Mouse (Mus musculus) CH12.LX (cell line): ENCODE data around the gene Epyc. TPM values are rescaled to one million over a fixed set of nuclear protein-coding genes. Genes with fewer than 3 reads are reported as not detected.

Source experiments
- DNase-seq: peaks from one replicate; pipeline ENCODE4 v3.0.0-alpha.2; 2013; ENCODE audit errors: extremely low read depth
- H3K27ac ChIP-seq: 2 replicates; pipeline ENCODE4 v1.5.1; 2012; ENCODE audit warnings: low read depth, mild to moderate bottlenecking, control low read depth, moderate library complexity; ENCODE audit not compliant: insufficient read depth
- H3K27me3 ChIP-seq: replicated peaks from 2 replicates; pipeline ENCODE3; 2012; ENCODE audit warnings: inconsistent platforms
- H3K36me3 ChIP-seq, 2 experiments: replicated peaks in 1 of 2; 2 replicates each; pipeline versions ENCODE3 to v1.6.1; 2012; ENCODE audit warnings: inconsistent platforms in 1 of 2, low read length in 1 of 2, mild to moderate bottlenecking in 1 of 2, mixed read lengths in 1 of 2, moderate library complexity in 1 of 2; ENCODE audit not compliant: control insufficient read depth in 1 of 2, insufficient read depth in 1 of 2
- H3K4me1 ChIP-seq, 2 experiments: 2 replicates each; pipeline ENCODE4 v1.6.1; 2012; ENCODE audit warnings: inconsistent platforms in 1 of 2, moderate library complexity in 1 of 2; ENCODE audit not compliant: insufficient read depth in 2 of 2, control insufficient read depth in 1 of 2
- H3K4me2 ChIP-seq: 2 replicates; pipeline ENCODE4 v1.6.1; 2012; ENCODE audit warnings: low read depth, mild to moderate bottlenecking, control low read depth; ENCODE audit not compliant: poor library complexity, insufficient read depth, severe bottlenecking
- H3K4me3 ChIP-seq, 3 experiments: fragments of 150-350 bp in 1 of 3; sonication (generic) in 1 of 3; replicated peaks in 1 of 3; 2 replicates each; pipeline versions ENCODE3 to v1.5.1; 2011 to 2012; ENCODE audit warnings: low read depth in 2 of 3, low read length in 2 of 3, mild to moderate bottlenecking in 2 of 3, moderate library complexity in 2 of 3, control low read depth in 1 of 3, improper control_type of control experiment in 1 of 3, inconsistent platforms in 1 of 3, mixed read lengths in 1 of 3; ENCODE audit not compliant: poor library complexity in 1 of 3
- H3K79me2 ChIP-seq: replicated peaks from 2 replicates; pipeline ENCODE4 v1.6.1; 2012; ENCODE audit warnings: mild to moderate bottlenecking, moderate library complexity; ENCODE audit not compliant: control insufficient read depth, poor library complexity, insufficient read depth, severe bottlenecking; ENCODE audit errors: extremely low read depth
- H3K9ac ChIP-seq: 2 replicates; pipeline ENCODE4 v1.6.1; 2012; ENCODE audit warnings: low read depth, mild to moderate bottlenecking, control low read depth, moderate library complexity; ENCODE audit not compliant: insufficient read depth
- H3K9me3 ChIP-seq: replicated peaks from 2 replicates; pipeline ENCODE3; 2012; ENCODE audit warnings: low read length, inconsistent platforms, mixed read lengths
- BHLHE40 ChIP-seq: IDR thresholded peaks from 2 replicates; pipeline ENCODE4 v1.6.1; 2011; ENCODE audit warnings: mild to moderate bottlenecking, low read depth, low read length, improper control_type of control experiment
- CHD1 ChIP-seq: IDR thresholded peaks from 2 replicates; pipeline ENCODE4 v1.6.1; 2012; ENCODE audit warnings: low read depth, low read length, improper control_type of control experiment, inconsistent platforms
- CHD2 ChIP-seq: IDR thresholded peaks from 2 replicates; pipeline ENCODE4 v1.6.1; 2011; ENCODE audit warnings: low read length, improper control_type of control experiment
- CTCF ChIP-seq, 2 experiments: IDR thresholded peaks in 1 of 2; conservative IDR thresholded peaks in 1 of 2; 2 replicates each; pipeline ENCODE4 v1.5.1; 2011 to 2012; ENCODE audit warnings: low read depth in 2 of 2, low read length in 2 of 2, improper control_type of control experiment in 1 of 2, inconsistent platforms in 1 of 2, mild to moderate bottlenecking in 1 of 2, moderate library complexity in 1 of 2
- E2F4 ChIP-seq: IDR thresholded peaks from 2 replicates; pipeline ENCODE4 v1.6.1; 2011; ENCODE audit warnings: low read depth, low read length, improper control_type of control experiment; ENCODE audit not compliant: insufficient replicate concordance
- ELF1 ChIP-seq: IDR thresholded peaks from 2 replicates; pipeline ENCODE4 v1.6.1; 2014; ENCODE audit warnings: low read depth, mild to moderate bottlenecking, inconsistent platforms, low read length, improper control_type of control experiment
- HCFC1 ChIP-seq: IDR thresholded peaks from 2 replicates; pipeline ENCODE4 v1.6.1; 2012; ENCODE audit warnings: low read depth, mild to moderate bottlenecking, inconsistent platforms, low read length, improper control_type of control experiment
- IRF4 ChIP-seq: IDR thresholded peaks from 2 replicates; pipeline ENCODE4 v1.6.1; 2014; ENCODE audit warnings: low read depth, mild to moderate bottlenecking, inconsistent platforms, low read length, improper control_type of control experiment
- KAT2A ChIP-seq: IDR thresholded peaks from 2 replicates; pipeline ENCODE4 v1.6.1; 2012; ENCODE audit warnings: low read length, improper control_type of control experiment, inconsistent platforms; ENCODE audit not compliant: insufficient replicate concordance
- MAFK ChIP-seq: IDR thresholded peaks from 2 replicates; pipeline ENCODE4 v1.6.1; 2011; ENCODE audit warnings: low read length, improper control_type of control experiment; ENCODE audit not compliant: insufficient replicate concordance
- MAX ChIP-seq: IDR thresholded peaks from 2 replicates; pipeline ENCODE4 v1.6.1; 2011; ENCODE audit warnings: low read length, improper control_type of control experiment
- MEF2A ChIP-seq: IDR thresholded peaks from 2 replicates; pipeline ENCODE4 v1.6.1; 2014; ENCODE audit warnings: low read depth, mild to moderate bottlenecking, inconsistent platforms, low read length, improper control_type of control experiment, borderline replicate concordance
- MXI1 ChIP-seq: IDR thresholded peaks from 2 replicates; pipeline ENCODE4 v1.6.1; 2011; ENCODE audit warnings: mild to moderate bottlenecking, low read depth, low read length, improper control_type of control experiment
- MYC ChIP-seq: IDR thresholded peaks from 2 replicates; pipeline ENCODE4 v1.6.1; 2011; ENCODE audit warnings: low read depth, mild to moderate bottlenecking, improper control_type of control experiment, low read length
- NELFE ChIP-seq: IDR thresholded peaks from 2 replicates; pipeline ENCODE4 v1.6.1; 2011; ENCODE audit warnings: low read depth, low read length, improper control_type of control experiment
- POLR2A ChIP-seq: IDR thresholded peaks from 2 replicates; pipeline ENCODE4 v1.6.1; 2011; ENCODE audit warnings: low read depth, mild to moderate bottlenecking, improper control_type of control experiment, low read length
- POLR2AphosphoS2 ChIP-seq: IDR thresholded peaks from 2 replicates; pipeline ENCODE4 v1.6.1; 2011; ENCODE audit warnings: low read depth, low read length, improper control_type of control experiment
- SIN3A ChIP-seq: IDR thresholded peaks from 2 replicates; pipeline ENCODE4 v1.6.1; 2012; ENCODE audit warnings: low read length, improper control_type of control experiment, inconsistent platforms
- TBP ChIP-seq: conservative IDR thresholded peaks from 2 replicates; pipeline ENCODE4 v1.6.1; 2011; ENCODE audit warnings: low read depth, low read length, improper control_type of control experiment
- TCF12 ChIP-seq: IDR thresholded peaks from 2 replicates; pipeline ENCODE4 v1.6.1; 2014; ENCODE audit warnings: low read depth, mild to moderate bottlenecking, inconsistent platforms, low read length, improper control_type of control experiment
- UBTF ChIP-seq: IDR thresholded peaks from 2 replicates; pipeline ENCODE4 v1.6.1; 2012; ENCODE audit warnings: low read depth, mild to moderate bottlenecking, inconsistent platforms, low read length, improper control_type of control experiment, moderate library complexity
- USF1 ChIP-seq: IDR thresholded peaks from 2 replicates; pipeline ENCODE4 v1.6.1; 2014; ENCODE audit warnings: low read depth, mild to moderate bottlenecking, inconsistent platforms, low read length, improper control_type of control experiment
- ZC3H11A ChIP-seq: IDR thresholded peaks from 2 replicates; pipeline ENCODE4 v1.6.1; 2012; ENCODE audit warnings: low read depth, mild to moderate bottlenecking, inconsistent platforms, low read length, improper control_type of control experiment
- ZKSCAN1 ChIP-seq: IDR thresholded peaks from 2 replicates; pipeline ENCODE4 v1.6.1; 2012; ENCODE audit warnings: low read depth, inconsistent platforms, low read length, improper control_type of control experiment, borderline replicate concordance
- dilution Hi-C: fragments of 300-500 bp; cut with MboI; formaldehyde crosslinking; loops from 2 replicates; pipeline ENCODE4 v1.14.3; 2020; ENCODE audit warnings: low sequenced_read_pairs; ENCODE audit not compliant: extremely low pct_unique_long_range_greater_than_20kb, extremely low pct_ligation_motif_present
- in situ Hi-C: fragments of 300-500 bp; cut with MboI; formaldehyde crosslinking; loops from 3 replicates; pipeline ENCODE4 v1.14.3; 2019; ENCODE audit warnings: low sequenced_read_pairs, low pct_ligation_motif_present, low pct_unique_long_range_greater_than_20kb, mixed read lengths
- polyA plus RNA-seq: library from polyadenylated mRNA; unstranded; fragments of >175 nt; gene quantifications from 2 replicates; pipeline ENCODE4 v1.2.1, GENCODE M21; 2012; ENCODE audit warnings: low read depth; ENCODE audit not compliant: insufficient read length
- total RNA-seq, 2 experiments: library from RNA; depleted of rRNA; stranded (reverse); fragments of 300-350 nt in 1 of 2; fragments of >200 nt in 1 of 2; gene quantifications; 2 replicates each; pipeline ENCODE4 v1.2.3; 2012 to 2014

The Epyc gene
- total and polyA plus RNA-seq, 3 experiments, result not detected

DNA sequence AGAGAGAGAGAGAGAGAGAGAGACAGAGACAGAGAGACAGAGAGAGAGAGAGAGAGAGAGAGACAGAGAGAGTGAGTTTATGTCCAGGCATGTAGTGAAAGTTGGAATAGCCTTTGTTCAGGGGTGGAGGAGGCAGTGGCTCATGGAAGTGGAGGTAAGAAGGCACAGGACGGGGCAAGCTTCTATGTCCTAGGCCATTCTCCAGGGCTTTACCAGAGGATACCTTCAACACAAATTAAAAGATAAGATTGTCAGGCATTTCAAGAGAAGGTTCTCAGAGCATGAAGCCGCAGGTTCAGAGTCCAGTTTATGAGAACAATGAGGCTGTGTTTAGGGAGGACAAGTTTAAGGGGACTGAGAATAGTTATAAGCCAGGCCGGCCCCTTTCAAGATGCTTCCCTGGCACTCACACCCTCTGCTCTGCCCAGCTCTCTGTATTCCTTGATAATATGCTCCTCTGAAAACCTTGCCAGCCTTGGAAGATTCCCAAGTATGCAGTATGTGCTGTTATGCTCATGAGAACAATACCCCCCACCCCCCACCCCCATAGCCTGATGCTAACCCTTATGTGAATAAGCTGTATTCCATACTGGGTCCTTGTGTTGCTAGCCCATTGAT is 71.5 kb downstream of the Epyc start:
- H3K4me3 ChIP-seq, result no peak overlapping the region
- H3K27ac ChIP-seq, result no peak overlapping the region
- H3K36me3 ChIP-seq, result no peaks in the 10 kb centered on the region
- H3K4me2 ChIP-seq, result no peak overlapping the region
- H3K27me3 ChIP-seq, result no peaks in the 10 kb centered on the region
- dilution Hi-C loops (no loop called here), in situ Hi-C loops (no loop called here)
- H3K9me3 ChIP-seq, result no peaks in the 10 kb centered on the region
- no peaks in the 10 kb centered on the region for H3K79me2 ChIP-seq
- H3K4me1 ChIP-seq, result no peaks in the 10 kb centered on the region
- no peak overlapping the region for H3K9ac ChIP-seq
- TF ChIP-seq BHLHE40 (no peak), TBP (no peak), ELF1 (no peak), MXI1 (no peak), ZC3H11A (no peak), TCF12 (no peak), UBTF (no peak), USF1 (no peak)
- no peak for DNase-seq

GRCm38 (mm10) chr10:97717233-97717632 is 73.4 kb downstream of the Epyc start:
- H3K27me3 ChIP-seq, result no peaks in the 10 kb centered on the region
- dilution Hi-C loops, result no loop called here
- H3K4me1 ChIP-seq, result no peaks in the 10 kb centered on the region
- H3K9me3 ChIP-seq, result no peaks in the 10 kb centered on the region
- no peak overlapping the region for H3K27ac ChIP-seq
- DNase-seq, result no peak
- H3K36me3 ChIP-seq, result no peaks in the 10 kb centered on the region
- no peak overlapping the region for H3K4me3 ChIP-seq
- no peak overlapping the region for H3K4me2 ChIP-seq
- no peak for TF ChIP-seq IRF4
- TF ChIP-seq TBP, result no peak
- TF ChIP-seq E2F4, result no peak
- TF ChIP-seq NELFE, result no peak
- TF ChIP-seq MAX, result no peak
- TF ChIP-seq HCFC1, result no peak
- TF ChIP-seq CTCF (conservative IDR thresholded peaks at IDR 0.05 in 1 of 2, IDR thresholded peaks at IDR 0.05 in 1 of 2; ENCODE audit: low read depth in 2 of 2, low read length in 2 of 2), result no peak
- TF ChIP-seq POLR2A, result no peak
- TF ChIP-seq CHD2, result no peak
- TF ChIP-seq ELF1, result no peak
- TF ChIP-seq KAT2A, result no peak
- TF ChIP-seq MAFK, result no peak
- no peak for TF ChIP-seq POLR2AphosphoS2
- no peak for TF ChIP-seq MEF2A
- TF ChIP-seq ZKSCAN1, result no peak
- no peak for TF ChIP-seq MYC
- no peak for TF ChIP-seq USF1
- no peak for TF ChIP-seq CHD1
- TF ChIP-seq SIN3A, result no peak
- no peak for TF ChIP-seq BHLHE40
- TF ChIP-seq, all 38 proteins: peak for 0
- Histone ChIP-seq H3K79me2 (no peaks in the 10 kb centered on the region), H3K9ac (no peak overlapping the region)
- in situ Hi-C loops, result no loop called here
